Mouse (Mus musculus) forebrain, postnatal 0 days (tissue): ENCODE measurements at regions not wholly inside any gene's neighbourhood (a gene's known extent, or its start where the extent isn't known, plus 50 kb on each side); places are given as distances from the start of the nearest gene placed in this dataset.
"Not testable (repeated sequence)": the region's sequence is repeated elsewhere in the genome, so short reads cannot be mapped to it uniquely, and the experiment has no call there.

Experiments used
- ATAC-seq: fragments of 200-750 bp; cut with Nextera tagmentation; 2 replicates; pipeline ENCODE4 v1.8.0; 2017; ENCODE audit warnings: mild to moderate bottlenecking, moderate library complexity
- DNase-seq: peaks from one replicate; pipeline ENCODE4 v3.0.0-alpha.2; 2015
- H3K27ac ChIP-seq: fragments of 300-500 bp; sonication (generic); 2 replicates; pipeline ENCODE4 v1.5.1; 2014; ENCODE audit warnings: low read depth, mild to moderate bottlenecking, antibody characterized with exemption, low read length, moderate library complexity, mixed read lengths
- H3K27me3 ChIP-seq: fragments of 300-500 bp; sonication (generic); 2 replicates; pipeline ENCODE4 v1.6.1; 2014; ENCODE audit warnings: mild to moderate bottlenecking, low read length, mixed read lengths; ENCODE audit not compliant: insufficient read depth
- H3K36me3 ChIP-seq: fragments of 300-500 bp; sonication (generic); 2 replicates; pipeline ENCODE4 v1.6.1; 2014; ENCODE audit warnings: mild to moderate bottlenecking, moderate library complexity; ENCODE audit not compliant: insufficient read depth
- H3K4me1 ChIP-seq: fragments of 300-500 bp; sonication (generic); 2 replicates; pipeline ENCODE4 v1.6.1; 2014; ENCODE audit warnings: antibody characterized with exemption; ENCODE audit not compliant: insufficient read depth
- H3K4me2 ChIP-seq: fragments of 300-500 bp; sonication (generic); 2 replicates; pipeline ENCODE4 v1.6.1; 2014; ENCODE audit warnings: low read depth, mild to moderate bottlenecking, moderate library complexity
- H3K4me3 ChIP-seq: fragments of 300-500 bp; sonication (generic); 2 replicates; pipeline ENCODE4 v1.5.1; 2014; ENCODE audit warnings: low read depth, low read length, mixed read lengths
- H3K9ac ChIP-seq: fragments of 300-500 bp; sonication (generic); 2 replicates; pipeline ENCODE4 v1.6.1; 2014; ENCODE audit warnings: mild to moderate bottlenecking
- H3K9me3 ChIP-seq: fragments of 300-500 bp; sonication (generic); 2 replicates; pipeline ENCODE4 v1.6.1; 2016; ENCODE audit warnings: low read length
- CTCF ChIP-seq: sonication (generic); IDR thresholded peaks from 2 replicates; pipeline ENCODE4 v1.5.1; 2016; ENCODE audit warnings: antibody characterized with exemption, control low read depth, low read depth
- WGBS: fragments of 180-500 bp; shearing (Covaris S2); extraction: QIAGEN DNeasy Blood & Tissue Kit; methylation state at CpG from one replicate; pipeline ENCODE4 v1.1.7; 2014; 5-methylcytosine and 5-hydroxymethylcytosine counted together

DNA sequence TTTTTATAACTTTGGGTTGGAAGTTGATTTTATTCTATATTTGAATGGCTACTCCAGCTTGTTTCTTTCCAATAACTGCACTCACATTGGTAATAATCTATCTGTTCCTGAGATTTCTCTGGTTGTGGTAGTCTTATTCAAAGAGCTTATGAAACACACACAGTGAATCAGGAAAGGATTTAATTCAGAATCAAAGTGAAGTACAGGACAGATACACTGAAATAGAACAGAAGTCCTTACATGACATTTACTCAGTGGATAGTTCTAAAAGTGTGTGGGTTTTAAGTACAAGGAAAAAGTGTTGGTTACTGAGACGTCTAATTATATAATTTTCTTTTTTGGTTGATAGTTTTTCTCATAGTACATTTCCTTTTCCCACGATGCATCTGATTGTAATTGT, 859.7 kb downstream of the Rpia start:
- TF ChIP-seq CTCF = no peak
- no peak overlapping the region for H3K4me2 ChIP-seq
- no peak overlapping the region for H3K9ac ChIP-seq
- H3K4me1 ChIP-seq = no peaks in the 10 kb centered on the region
- DNase-seq = no peak
- H3K4me3 ChIP-seq = no peak overlapping the region
- H3K27ac ChIP-seq = no peak overlapping the region
- H3K27me3 ChIP-seq = no peaks in the 10 kb centered on the region
- ATAC-seq = no peak
- H3K9me3 ChIP-seq = no peaks in the 10 kb centered on the region
- no peaks in the 10 kb centered on the region for H3K36me3 ChIP-seq
- WGBS = 82% methylated on average over 2 of the region's 2 CpGs

GRCm38 (mm10) chr6:69914781-69915180, 877.3 kb downstream of the Rpia start:
- H3K4me2 ChIP-seq = no peak overlapping the region
- DNase-seq = peak; percentile 11
- H3K9ac ChIP-seq = no peak overlapping the region
- H3K4me3 ChIP-seq = no peak overlapping the region
- H3K27me3 ChIP-seq = no peaks in the 10 kb centered on the region
- H3K36me3 ChIP-seq = no peaks in the 10 kb centered on the region
- ATAC-seq = no peak
- no peak overlapping the region for H3K27ac ChIP-seq
- TF ChIP-seq CTCF = peak; percentile 35
- no peaks in the 10 kb centered on the region for H3K4me1 ChIP-seq
- H3K9me3 ChIP-seq = no peaks in the 10 kb centered on the region
- WGBS = 71% methylated on average over 4 of the region's 4 CpGs

DNA sequence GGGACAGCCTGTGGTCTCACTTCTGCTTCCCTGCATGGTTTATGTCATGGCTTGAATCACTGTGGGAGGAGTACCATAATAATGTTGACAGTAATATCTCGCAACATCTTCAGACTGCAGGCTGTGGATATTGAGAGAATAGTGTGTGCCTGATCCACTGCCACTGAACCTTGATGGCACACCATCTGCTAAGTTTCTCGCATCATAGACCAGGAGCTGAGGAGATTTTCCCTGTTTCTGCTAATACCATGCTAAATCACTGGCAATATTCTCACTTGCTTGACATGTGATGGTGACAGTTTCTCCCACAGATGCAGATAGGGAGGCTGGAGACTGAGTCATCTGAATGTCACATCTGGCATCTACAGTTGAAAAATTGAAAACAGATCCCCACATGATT, 912.7 kb downstream of the Rpia start:
- Histone ChIP-seq H3K36me3 (no peaks in the 10 kb centered on the region), H3K27ac (no peak overlapping the region), H3K9ac (no peak overlapping the region), H3K27me3 (no peaks in the 10 kb centered on the region), H3K4me3 (no peak overlapping the region), H3K9me3 (no peaks in the 10 kb centered on the region), H3K4me1 (no peaks in the 10 kb centered on the region), H3K4me2 (no peak overlapping the region)
- TF ChIP-seq CTCF = no peak
- WGBS = 83% methylated on average over 2 of the region's 2 CpGs
- DNase-seq (no peak), ATAC-seq (no peak)

- not testable (repeated sequence) for H3K4me3 ChIP-seq, H3K36me3 ChIP-seq, H3K4me2 ChIP-seq, H3K4me1 ChIP-seq, ATAC-seq, H3K27me3 ChIP-seq, H3K9me3 ChIP-seq, H3K9ac ChIP-seq, H3K27ac ChIP-seq
- peak; percentile 1 for DNase-seq
- WGBS = 76% methylated on average over 2 of the region's 2 CpGs
Measured at GRCm38 (mm10) chr6:69858631-69859030, 933.4 kb downstream of the Rpia start.

DNA sequence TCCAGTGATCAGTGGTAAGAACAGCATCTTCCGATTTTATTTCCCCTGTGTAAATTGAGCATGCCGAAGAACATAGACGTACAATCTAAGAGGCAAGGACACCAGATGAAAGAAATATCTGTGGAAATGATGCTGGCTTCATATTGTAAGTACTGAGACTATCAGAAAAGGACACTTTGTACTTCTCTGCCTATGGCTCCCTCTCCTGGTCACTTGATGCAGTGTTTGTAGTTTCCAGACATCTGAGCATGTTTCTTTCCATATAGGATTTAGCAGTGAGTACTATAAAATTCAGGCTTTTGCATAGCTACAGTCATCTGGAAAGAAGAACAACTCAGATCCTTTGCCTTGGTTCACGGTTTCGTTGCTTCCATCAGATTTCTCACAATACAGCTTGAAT, 963.4 kb downstream of the Rpia start:
- H3K4me1 ChIP-seq, H3K9ac ChIP-seq, ATAC-seq, H3K36me3 ChIP-seq, H3K27me3 ChIP-seq, H3K4me2 ChIP-seq, DNase-seq, H3K27ac ChIP-seq, H3K4me3 ChIP-seq, H3K9me3 ChIP-seq: not testable (repeated sequence)
- 73% methylated on average over 5 of the region's 5 CpGs for WGBS

- H3K4me2 ChIP-seq, H3K9me3 ChIP-seq, H3K36me3 ChIP-seq, DNase-seq, H3K27me3 ChIP-seq, H3K4me3 ChIP-seq, H3K4me1 ChIP-seq, H3K27ac ChIP-seq, H3K9ac ChIP-seq, ATAC-seq: not testable (repeated sequence)
Measured at GRCm38 (mm10) chr6:69814972-69815371, 977.1 kb downstream of the Rpia start.

GRCm38 (mm10) chr6:69814373-69814772, 977.7 kb downstream of the Rpia start:
- not testable (repeated sequence) for H3K9me3 ChIP-seq, H3K27me3 ChIP-seq, H3K4me1 ChIP-seq, H3K36me3 ChIP-seq, H3K27ac ChIP-seq, H3K4me2 ChIP-seq, H3K9ac ChIP-seq, H3K4me3 ChIP-seq, DNase-seq
- whole genome bisulfite sequencing = 69% methylated on average over 1 of the region's 1 CpGs
- ATAC-seq = 0 out of 2 replicates have a peak, but pooled peaks have one; percentile 34

GRCm38 (mm10) chr6:69780330-69780729, 1011.7 kb downstream of the Rpia start:
- ATAC-seq, H3K4me3 ChIP-seq, H3K9me3 ChIP-seq, H3K4me2 ChIP-seq, H3K9ac ChIP-seq, H3K27ac ChIP-seq, H3K4me1 ChIP-seq, H3K27me3 ChIP-seq, H3K36me3 ChIP-seq: not testable (repeated sequence)
- peak; percentile 34 for TF ChIP-seq CTCF
- 74% methylated on average over 5 of the region's 5 CpGs for WGBS
- DNase-seq = peak; percentile 5

DNA sequence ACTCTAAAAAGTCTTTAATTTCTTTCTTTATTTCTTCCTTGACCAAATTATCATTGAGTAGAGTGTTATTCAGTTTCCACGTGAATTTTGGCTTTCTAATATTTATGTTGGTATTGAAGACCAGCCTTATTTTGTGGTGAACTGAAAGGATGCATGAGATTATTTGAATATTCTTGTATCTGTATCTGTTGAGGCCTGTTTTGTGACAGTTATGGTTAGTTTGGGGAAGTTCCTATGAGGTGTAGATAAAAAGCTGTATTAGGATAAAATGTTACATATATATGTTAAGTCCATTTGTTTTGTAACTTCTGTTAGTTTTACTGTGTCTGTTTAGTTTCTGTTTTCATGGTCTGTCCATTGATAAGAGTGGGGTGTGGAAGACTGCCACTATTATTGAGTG, 1014.7 kb downstream of the Rpia start:
- not testable (repeated sequence) for H3K4me1 ChIP-seq, H3K4me3 ChIP-seq, H3K9me3 ChIP-seq, H3K36me3 ChIP-seq, ATAC-seq, H3K9ac ChIP-seq, H3K27ac ChIP-seq, H3K4me2 ChIP-seq, H3K27me3 ChIP-seq, DNase-seq
- 66% methylated on average over 1 of the region's 1 CpGs for WGBS
